Mouse (Mus musculus) embryo, embryonic 10.5 days (tissue): ENCODE data around the gene Slc48a1.

ENCODE experiments used
- DNase-seq: peaks from one replicate; pipeline ENCODE4 v3.0.0-alpha.2; 2015; ENCODE audit warnings: low spot score

Slc48a1 gene

DNA sequence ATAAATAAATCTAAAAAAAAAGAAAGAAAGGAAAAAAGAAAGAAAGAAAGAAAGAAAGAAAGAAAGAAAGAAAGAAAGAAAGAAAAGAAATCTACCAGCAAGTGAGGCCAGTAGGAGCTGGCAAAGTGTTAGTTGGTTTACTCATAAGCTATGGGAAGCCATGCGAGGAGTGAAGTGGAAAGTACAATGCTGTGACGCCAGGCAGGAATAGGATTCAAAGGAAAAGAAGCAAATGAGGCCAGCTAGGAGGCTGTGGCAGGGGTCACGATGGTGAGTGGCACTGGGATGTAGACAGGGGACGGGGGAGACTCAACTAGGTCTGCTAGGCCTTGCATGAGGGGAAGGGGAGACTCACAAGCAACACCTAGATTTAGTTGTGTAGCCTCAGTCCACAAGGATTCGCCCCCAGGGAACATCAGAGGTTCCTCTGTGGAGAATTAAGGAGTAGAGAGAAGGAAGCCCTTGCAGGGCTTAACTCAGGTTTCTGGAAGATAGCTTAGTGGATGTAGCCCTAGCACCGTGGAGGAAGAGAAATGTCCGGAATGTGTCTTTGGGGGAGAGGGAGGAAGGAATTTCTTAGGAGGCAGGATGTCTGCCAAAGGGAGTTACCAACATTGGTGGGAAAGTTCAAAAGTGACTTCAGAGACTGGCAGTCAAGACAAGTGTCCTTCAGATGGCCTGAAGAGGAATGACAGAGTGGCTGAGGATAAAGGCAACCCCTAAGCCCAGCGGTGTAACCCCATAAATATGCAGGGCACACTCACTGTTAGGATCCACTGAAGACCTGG is at the start of gene Slc48a1:
Slc48a1 (plus strand) TSS at position 210 of the 788 bp plus-strand sequence.
- no peak for DNase-seq

GRCm38 (mm10) chr15:97728804-97729203 is 49.5 kb upstream of the Slc48a1 start:
- no peak for DNase-seq

DNA sequence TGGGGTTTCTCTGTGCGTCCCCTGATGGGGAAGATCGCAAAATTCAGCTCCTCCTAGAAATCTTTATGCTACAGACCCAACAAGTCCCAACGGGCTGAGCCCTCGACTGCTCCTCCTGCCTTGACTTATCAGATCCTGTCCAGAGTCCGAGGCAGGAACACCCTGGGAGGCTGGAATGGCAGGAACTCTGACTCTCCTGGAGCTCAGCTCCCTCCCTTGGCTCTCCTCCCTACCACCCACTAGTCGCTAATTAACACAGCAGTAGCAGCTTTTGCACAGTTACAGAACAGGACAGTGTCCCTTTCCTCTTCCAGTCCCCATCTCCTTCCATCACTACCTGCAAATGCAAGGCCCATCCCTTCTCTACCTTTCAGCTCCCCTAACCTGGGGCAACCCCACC is 48.0 kb upstream of the Slc48a1 start:
- DNase-seq, result no peak

DNA sequence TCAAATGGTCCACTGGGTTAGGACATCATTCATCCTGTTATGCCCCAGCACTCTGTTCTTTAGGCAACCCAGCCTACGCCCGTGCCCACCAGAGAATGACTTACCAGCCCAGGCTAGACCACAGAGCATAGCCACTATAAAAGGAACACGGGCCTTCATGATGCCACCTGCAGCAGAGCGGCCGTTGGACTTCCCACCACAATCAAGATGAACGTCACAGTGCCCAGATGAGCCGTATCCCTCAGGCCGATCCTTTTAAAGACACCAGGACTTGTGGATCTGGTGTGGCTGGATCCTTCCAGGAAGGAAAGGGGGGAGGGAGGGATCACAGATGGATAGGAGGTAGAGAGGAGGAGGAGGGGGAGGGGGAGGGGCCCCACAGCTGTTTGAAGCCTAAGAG is 47.2 kb upstream of the Slc48a1 start, which contains the start of gene Endou:
Endou (minus strand) TSS at position 229 of the 400 bp plus-strand sequence.
- no peak for DNase-seq

DNA sequence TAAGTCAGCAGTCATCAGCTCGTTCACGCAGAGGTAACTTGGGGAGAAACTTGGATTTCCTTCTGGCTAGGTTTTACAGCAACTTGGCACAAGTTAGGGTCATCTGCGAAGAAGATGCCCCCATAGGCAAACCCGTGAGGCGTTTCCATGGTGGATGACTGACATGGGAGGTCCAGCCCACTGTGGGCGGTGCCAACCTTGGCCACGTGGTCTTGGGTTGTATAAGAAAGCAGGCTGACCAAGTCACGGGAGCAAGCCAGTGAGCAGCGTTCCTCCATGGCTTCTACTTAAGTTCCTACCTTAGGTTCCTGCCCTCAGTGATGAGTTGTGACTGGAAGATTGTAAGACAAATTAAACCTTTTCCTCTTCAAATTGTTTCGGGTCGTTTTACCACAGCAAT is 46.3 kb upstream of the Slc48a1 start:
- DNase-seq, result no peak

GRCm38 (mm10) chr15:97738923-97739322 is 39.4 kb upstream of the Slc48a1 start:
- DNase-seq, result no peak

DNA sequence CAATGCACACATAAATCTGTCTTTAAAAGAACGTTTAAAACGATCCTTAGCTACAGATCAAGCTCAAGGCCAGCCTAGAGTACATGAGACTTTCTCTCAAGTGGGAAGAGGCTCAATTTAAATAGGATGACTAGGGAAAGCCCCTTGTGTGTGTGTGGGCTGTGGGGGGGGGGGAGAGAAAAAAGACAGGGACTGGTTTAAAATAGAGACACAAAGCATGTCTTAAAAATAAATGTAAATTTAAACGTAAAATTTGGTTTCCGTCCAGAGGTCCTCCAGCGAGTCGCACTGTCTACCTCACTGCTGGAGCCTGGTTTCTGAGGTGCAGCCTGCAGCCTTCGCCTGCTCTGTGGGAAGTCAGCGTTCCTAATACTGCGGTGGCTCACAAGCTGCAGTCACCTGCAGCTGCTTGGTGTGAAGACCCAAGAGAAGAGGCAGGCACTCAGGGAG is 38.0 kb upstream of the Slc48a1 start:
- no peak for DNase-seq

DNA sequence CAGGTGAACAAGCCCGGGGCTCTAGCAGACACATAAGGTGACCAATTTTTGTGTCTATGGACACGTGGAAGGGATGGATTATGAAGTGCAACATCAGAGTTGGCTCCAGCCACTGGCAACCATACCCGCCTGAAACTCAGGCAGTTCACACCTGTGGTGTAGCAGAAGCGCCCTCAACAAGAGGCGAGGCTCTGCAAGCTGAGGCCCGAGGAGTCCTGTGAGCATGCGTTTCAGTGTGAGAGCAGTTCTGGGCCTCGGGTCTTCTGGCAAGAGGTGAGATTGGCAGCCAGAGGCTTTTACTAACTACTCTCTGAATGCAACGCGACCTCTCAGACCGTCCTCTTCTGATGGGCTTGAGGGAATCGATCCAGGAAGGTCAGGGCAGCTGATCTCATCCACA is 36.7 kb upstream of the Slc48a1 start:
- no peak for DNase-seq

DNA sequence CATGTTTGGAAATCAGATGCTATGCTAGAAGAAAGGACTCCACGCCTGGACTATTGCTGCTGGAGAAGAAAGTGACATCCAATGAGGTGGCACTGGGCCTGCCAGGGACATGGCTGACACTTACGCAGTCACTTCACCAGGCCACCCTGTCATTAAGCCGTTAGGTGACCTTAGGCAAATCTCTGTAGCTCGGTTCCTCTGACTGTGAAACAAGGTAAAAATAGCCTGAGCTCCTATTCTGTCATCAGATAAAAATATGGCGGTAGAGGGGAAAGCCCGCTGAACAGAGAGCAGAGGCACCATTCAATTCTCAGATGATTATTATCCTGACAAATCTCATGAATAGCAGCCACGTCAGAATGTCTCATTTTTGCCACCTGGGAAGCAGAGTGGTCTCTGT is 36.2 kb upstream of the Slc48a1 start:
- DNase-seq, result no peak

DNA sequence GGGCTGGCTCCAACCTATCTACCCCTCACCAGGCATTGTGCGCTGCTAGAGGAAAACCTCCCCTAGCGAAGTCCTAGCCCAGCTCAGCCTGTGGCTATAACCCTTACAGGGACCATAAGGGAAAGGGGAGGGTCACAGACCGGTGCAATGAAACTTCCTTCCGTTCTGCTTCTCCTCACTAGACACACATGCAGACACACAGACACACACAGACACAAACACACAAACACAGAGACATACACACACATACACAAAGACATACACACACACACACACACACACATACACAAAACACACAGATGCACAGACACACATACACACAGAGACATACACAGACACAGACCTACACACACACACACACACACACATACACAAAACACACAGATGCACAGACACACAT is 35.7 kb upstream of the Slc48a1 start:
- DNase-seq, result no peak

GRCm38 (mm10) chr15:97743210-97743609 is 35.1 kb upstream of the Slc48a1 start:
- no peak for DNase-seq

DNA sequence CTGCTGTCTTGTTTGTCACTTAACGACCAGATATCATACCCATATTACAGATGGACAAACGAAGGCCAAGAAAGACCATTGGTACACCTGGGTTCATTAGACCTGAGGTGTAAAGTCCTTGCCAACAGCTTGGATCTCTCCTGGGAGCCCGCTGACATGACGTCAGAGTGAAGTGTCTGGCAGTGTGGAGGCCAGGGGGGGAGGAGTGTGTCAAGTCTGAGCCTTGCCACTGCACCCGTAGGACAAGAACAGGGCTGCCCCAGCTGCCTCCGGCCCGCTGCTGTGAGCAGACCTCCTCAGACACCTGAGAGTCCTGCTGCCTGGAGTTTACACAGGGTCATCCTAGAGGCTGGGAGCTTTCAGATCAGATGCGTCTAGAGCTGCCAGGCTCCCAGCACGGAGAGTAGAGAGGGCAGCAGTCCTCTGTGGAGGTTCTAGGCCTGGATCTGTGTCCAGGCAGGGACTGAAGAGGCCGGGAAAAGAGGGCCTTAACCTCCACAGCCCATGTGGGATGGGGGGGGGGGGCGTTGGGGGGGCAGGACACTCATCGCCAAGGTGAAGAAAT is 34.3 kb upstream of the Slc48a1 start:
- DNase-seq, result no peak

GRCm38 (mm10) chr15:97744930-97745329 is 33.4 kb upstream of the Slc48a1 start:
- DNase-seq, result no peak

GRCm38 (mm10) chr15:97745331-97745730 is 33.0 kb upstream of the Slc48a1 start:
- DNase-seq, result no peak

DNA sequence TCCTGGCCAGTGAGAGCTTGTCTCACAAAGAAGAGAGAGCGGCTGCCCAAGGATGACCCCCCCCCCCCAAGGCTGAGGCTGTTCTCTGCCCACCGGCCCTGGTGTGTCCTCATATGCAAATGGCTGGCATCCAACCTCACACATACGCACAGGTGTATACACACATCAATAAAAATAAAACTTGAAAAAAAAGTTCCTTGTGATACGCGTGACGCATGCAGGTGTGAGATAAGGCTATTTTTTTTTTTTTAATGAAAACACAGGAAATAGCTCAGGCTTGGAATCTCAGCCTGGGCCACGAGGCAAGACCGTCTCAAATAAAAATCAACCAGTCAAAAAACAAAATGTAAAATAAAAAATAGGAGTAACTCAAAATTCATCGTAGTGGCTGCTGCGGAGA is 32.0 kb upstream of the Slc48a1 start:
- DNase-seq, result no peak

DNA sequence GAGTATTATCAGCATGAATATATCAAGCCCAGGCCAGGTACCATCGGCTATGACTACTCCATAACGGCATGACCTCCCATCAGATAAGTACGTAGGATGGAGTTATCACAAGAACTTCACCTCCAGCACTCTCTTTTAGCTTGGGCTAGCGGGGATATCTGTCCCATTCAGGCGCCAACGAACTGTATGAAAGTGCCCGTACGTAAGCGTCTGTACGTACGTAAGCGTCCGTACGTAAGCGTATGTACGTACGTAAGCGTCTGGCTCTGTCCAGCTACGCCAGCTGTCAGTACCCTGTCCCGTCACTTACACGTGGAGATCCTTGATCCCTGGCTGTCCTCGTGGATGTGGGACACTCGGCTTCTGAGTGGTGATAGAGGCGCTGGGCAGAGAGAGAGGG is 31.6 kb upstream of the Slc48a1 start:
- DNase-seq, result no peak

- no peak for DNase-seq
These were observed 30.8 kb upstream of the Slc48a1 start for GRCm38 (mm10) chr15:97747486-97747885.

DNA sequence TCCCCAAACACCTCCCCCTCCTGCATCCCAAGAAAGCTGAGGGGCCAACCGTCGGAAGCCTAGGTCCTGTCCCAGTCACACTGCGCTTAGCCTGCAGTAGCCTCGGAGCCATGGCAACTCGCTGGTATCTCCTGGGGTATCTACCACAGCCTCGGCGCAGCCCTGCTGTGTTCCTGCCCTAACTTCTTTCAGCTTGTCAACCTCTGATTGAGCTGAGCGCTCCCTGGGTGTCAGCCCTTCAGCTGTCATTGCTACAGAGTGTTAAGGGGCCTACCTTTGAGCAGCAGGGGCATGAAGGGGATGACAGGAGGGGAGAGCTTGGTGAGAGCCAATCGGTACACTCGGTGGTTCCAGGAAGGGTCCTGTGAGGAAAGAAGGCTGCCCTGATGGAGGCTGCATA is 30.0 kb upstream of the Slc48a1 start:
- no peak for DNase-seq

- DNase-seq, result no peak
These were observed 29.4 kb upstream of the Slc48a1 start for GRCm38 (mm10) chr15:97748964-97749363.

DNA sequence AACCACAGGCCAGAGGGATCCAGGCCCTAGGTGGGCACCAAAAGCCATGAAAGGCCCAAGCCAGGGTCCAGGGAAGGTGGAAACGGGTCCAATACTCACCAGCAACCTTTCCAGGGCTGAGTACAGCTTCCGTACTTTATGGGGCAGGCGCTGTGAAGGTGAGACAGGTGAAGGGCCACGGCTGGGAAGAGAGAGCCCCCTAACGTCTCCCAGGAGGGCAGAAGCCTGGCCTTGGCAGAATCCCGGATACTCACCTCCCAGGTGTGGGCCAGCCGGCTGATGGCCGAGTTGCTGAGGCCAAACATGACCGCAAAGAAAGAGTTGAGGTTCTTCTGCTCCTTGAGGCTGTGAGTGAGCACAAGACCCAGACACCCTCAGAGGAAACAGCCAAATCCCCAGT is 28.9 kb upstream of the Slc48a1 start:
- DNase-seq, result no peak

- no peak for DNase-seq
These were observed 28.5 kb upstream of the Slc48a1 start for GRCm38 (mm10) chr15:97749841-97750240.

DNA sequence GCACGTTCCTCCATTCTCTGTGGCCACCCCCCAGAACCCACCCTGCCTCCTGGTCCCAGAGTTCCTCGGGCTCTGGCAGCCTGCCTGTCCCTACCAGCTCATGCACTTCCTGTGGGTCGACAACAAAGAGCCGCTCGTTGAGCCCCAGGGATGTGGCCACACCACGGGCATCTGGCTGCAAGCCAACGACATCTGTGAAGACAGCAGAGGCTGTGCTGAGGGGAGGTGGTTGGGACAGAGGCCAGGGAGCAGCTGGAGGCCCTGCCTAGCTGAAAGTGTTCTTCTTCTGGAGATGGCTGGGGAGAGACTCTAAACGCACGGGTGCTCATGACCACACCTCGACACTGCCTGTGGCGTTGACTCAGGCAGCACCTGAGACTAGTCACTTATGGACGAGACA is 27.6 kb upstream of the Slc48a1 start:
- no peak for DNase-seq

DNA sequence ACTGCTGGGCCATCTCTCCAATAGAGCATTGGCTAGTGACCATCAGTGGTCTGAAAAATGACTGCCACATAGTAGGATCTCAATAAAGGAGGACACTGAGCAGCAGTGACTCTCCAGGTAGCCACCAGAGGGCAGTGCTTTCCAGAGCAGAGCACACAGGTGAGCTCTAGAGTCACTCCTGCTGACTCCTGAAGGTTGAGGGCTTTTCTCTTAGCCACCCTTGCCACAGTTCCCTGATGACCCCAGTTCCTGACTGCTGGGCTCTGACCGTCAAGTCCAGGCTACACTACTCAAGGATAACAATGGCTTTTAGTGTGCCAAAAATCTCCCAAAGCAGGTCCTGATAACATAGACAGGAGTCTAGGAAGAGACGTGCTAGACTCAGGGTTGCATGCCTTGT is 26.6 kb upstream of the Slc48a1 start:
- DNase-seq, result no peak

DNA sequence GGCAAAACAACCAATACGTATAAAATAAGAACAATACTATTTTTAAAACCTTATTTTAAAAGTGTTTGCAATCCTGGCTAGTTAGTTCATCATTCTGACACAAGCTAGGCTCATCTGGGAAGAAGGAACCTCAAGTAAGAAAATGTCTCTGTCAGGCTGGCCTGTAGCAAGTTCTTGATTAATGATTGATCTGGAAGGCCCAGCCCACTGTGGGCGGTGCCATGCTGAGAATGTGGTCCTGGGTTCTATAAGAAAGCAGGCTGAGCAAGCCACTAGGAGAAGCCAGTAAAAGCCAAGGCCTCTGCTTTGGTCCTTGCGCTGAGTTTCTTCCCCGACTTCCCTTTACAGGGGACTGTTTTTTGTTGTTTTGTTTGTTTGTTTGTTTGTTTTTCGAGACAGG is 25.8 kb upstream of the Slc48a1 start:
- DNase-seq, result no peak
